Mouse (Mus musculus) liver, postnatal 0 days (tissue): ENCODE measurements around the gene Khk. TPM values are rescaled to one million over a fixed set of nuclear protein-coding genes. Genes with fewer than 3 reads are reported as not detected.

ENCODE experiments used
- ATAC-seq: fragments of 200-750 bp; cut with Nextera tagmentation; 2 replicates; pipeline ENCODE4 v1.8.0; 2017; ENCODE audit warnings: mild to moderate bottlenecking, moderate library complexity
- DNase-seq: peaks from one replicate; pipeline ENCODE4 v3.0.0-alpha.2; 2016
- H3K27ac ChIP-seq: fragments of 300-500 bp; sonication (generic); 2 replicates; pipeline ENCODE4 v1.5.1; 2014; ENCODE audit warnings: antibody characterized with exemption, moderate library complexity, mild to moderate bottlenecking, low read depth
- H3K27me3 ChIP-seq: fragments of 300-500 bp; sonication (generic); 2 replicates; pipeline ENCODE4 v1.6.1; 2014; ENCODE audit warnings: low read length, control low read depth, mixed read lengths; ENCODE audit not compliant: insufficient read depth
- H3K36me3 ChIP-seq: fragments of 300-500 bp; sonication (generic); replicated peaks from 2 replicates; pipeline ENCODE4 v1.6.1; 2014; ENCODE audit warnings: mild to moderate bottlenecking, control low read depth, low read length, moderate library complexity, mixed read lengths; ENCODE audit not compliant: insufficient read depth
- H3K4me1 ChIP-seq: fragments of 300-500 bp; sonication (generic); 2 replicates; pipeline ENCODE4 v1.6.1; 2014; ENCODE audit warnings: antibody characterized with exemption, mild to moderate bottlenecking, control low read depth; ENCODE audit not compliant: insufficient read depth
- H3K4me2 ChIP-seq: fragments of 300-500 bp; sonication (generic); 2 replicates; pipeline ENCODE4 v1.6.1; 2014; ENCODE audit warnings: low read depth, mild to moderate bottlenecking, low read length, moderate library complexity, mixed read lengths
- H3K4me3 ChIP-seq: fragments of 300-500 bp; sonication (generic); 2 replicates; pipeline ENCODE4 v1.5.1; 2014; ENCODE audit warnings: low read depth, low read length
- H3K9ac ChIP-seq: fragments of 300-500 bp; sonication (generic); replicated peaks from 2 replicates; pipeline ENCODE4 v1.6.1; 2014; ENCODE audit warnings: mild to moderate bottlenecking, moderate library complexity
- H3K9me3 ChIP-seq: fragments of 300-500 bp; sonication (generic); 2 replicates; pipeline ENCODE4 v1.6.1; 2016; ENCODE audit warnings: mild to moderate bottlenecking, control low read depth, low read length, mixed read lengths
- CTCF ChIP-seq: sonication (generic); IDR thresholded peaks from 2 replicates; pipeline ENCODE4 v1.5.1; 2016; ENCODE audit warnings: antibody characterized with exemption, low read depth
- EP300 ChIP-seq: IDR thresholded peaks from 2 replicates; pipeline ENCODE4 v1.6.1; 2016; ENCODE audit warnings: antibody characterized with exemption, low read depth, mild to moderate bottlenecking
- WGBS: fragments of 180-500 bp; shearing (Covaris S2); extraction: QIAGEN DNeasy Blood & Tissue Kit; methylation state at CpG from one replicate; pipeline ENCODE4 v1.1.7; 2014; ENCODE audit not compliant: insufficient replicate concordance; 5-methylcytosine and 5-hydroxymethylcytosine counted together
- polyA plus RNA-seq: library from polyadenylated mRNA; unstranded; fragments of >200 nt; fragmentation: Nextera tagmentation; extraction: Ambion mirVana; gene quantifications from 2 replicates; pipeline ENCODE4 v1.2.1, GENCODE M21; 2015

Khk gene
- polyA plus RNA-seq, 1 experiment from 2014 or later = 56.9 TPM

GRCm38 (mm10) chr5:30920621-30921020, 610 bp upstream of the Khk start:
- no peaks in the 10 kb centered on the region for H3K27me3 ChIP-seq
- WGBS = 69% methylated on average over 19 of the region's 19 CpGs
- H3K9ac ChIP-seq = no peak overlapping the region
- H3K36me3 ChIP-seq = peaks cover 11% of the 10 kb centered on the region
- H3K9me3 ChIP-seq = no peaks in the 10 kb centered on the region
- no peak for TF ChIP-seq CTCF
- H3K4me3 ChIP-seq = 0 out of 2 replicates have a peak overlapping the region, but pooled peaks have one; percentile 69
- DNase-seq (no peak), ATAC-seq (no peak)
- peak overlapping the region; percentile 88; the same call in 1 of the 2 replicates for H3K27ac ChIP-seq
- H3K4me2 ChIP-seq = peak overlapping the region; percentile 92
- peaks cover 41% of the 10 kb centered on the region for H3K4me1 ChIP-seq

- H3K9ac ChIP-seq = peak overlapping the region; percentile 74
- H3K4me1 ChIP-seq = peaks cover 34% of the 10 kb centered on the region
- H3K27ac ChIP-seq = peak overlapping the region; percentile 88; the same call in 1 of the 2 replicates
- no peaks in the 10 kb centered on the region for H3K9me3 ChIP-seq
- H3K36me3 ChIP-seq = peaks cover 11% of the 10 kb centered on the region
- ATAC-seq = no peak
- 42% methylated on average over 10 of the region's 10 CpGs for WGBS
- no peaks in the 10 kb centered on the region for H3K27me3 ChIP-seq
- no peak for DNase-seq
- peak overlapping the region; percentile 92 for H3K4me2 ChIP-seq
- peak overlapping the region; percentile 69 for H3K4me3 ChIP-seq
- TF ChIP-seq EP300 = no peak
- TF ChIP-seq CTCF = no peak
These were observed 1.4 kb downstream of the Khk start for GRCm38 (mm10) chr5:30922581-30923041.

GRCm38 (mm10) chr5:30923119-30923518, 1.9 kb downstream of the Khk start:
- no peaks in the 10 kb centered on the region for H3K9me3 ChIP-seq
- H3K27me3 ChIP-seq = no peaks in the 10 kb centered on the region
- TF ChIP-seq CTCF (no peak), EP300 (no peak)
- DNase-seq (no peak), ATAC-seq (no peak)
- H3K4me3 ChIP-seq = peak overlapping the region; percentile 69
- H3K4me1 ChIP-seq = peaks cover 34% of the 10 kb centered on the region
- peaks cover 8% of the 10 kb centered on the region for H3K36me3 ChIP-seq
- 63% methylated on average over 6 of the region's 6 CpGs for WGBS
- peak overlapping the region; percentile 74 for H3K9ac ChIP-seq
- H3K27ac ChIP-seq = no peak overlapping the region
- peak overlapping the region; percentile 92 for H3K4me2 ChIP-seq

GRCm38 (mm10) chr5:30924614-30925013, 3.4 kb downstream of the Khk start:
- ATAC-seq = no peak

GRCm38 (mm10) chr5:30925217-30925616, 4.0 kb downstream of the Khk start:
- Histone ChIP-seq H3K27ac (no peak overlapping the region), H3K27me3 (no peaks in the 10 kb centered on the region), H3K36me3 (peaks cover 4% of the 10 kb centered on the region), H3K4me3 (no peak overlapping the region), H3K9ac (no peak overlapping the region), H3K9me3 (no peaks in the 10 kb centered on the region), H3K4me2 (no peak overlapping the region), H3K4me1 (peaks cover 29% of the 10 kb centered on the region)
- WGBS = 94% methylated on average over 5 of the region's 5 CpGs
- TF ChIP-seq EP300 (no peak), CTCF (no peak)
- ATAC-seq (no peak), DNase-seq (no peak)

More at GRCm38 (mm10) chr5:30924614-30925013, 3.4 kb downstream of the Khk start:
- H3K9ac ChIP-seq = no peak overlapping the region
- peaks cover 34% of the 10 kb centered on the region for H3K4me1 ChIP-seq
- H3K4me2 ChIP-seq = no peak overlapping the region
- no peaks in the 10 kb centered on the region for H3K27me3 ChIP-seq
- H3K9me3 ChIP-seq = no peaks in the 10 kb centered on the region
- TF ChIP-seq CTCF (no peak), EP300 (no peak)
- 82% methylated on average over 8 of the region's 8 CpGs for WGBS
- H3K4me3 ChIP-seq = no peak overlapping the region
- no peak for DNase-seq
- H3K27ac ChIP-seq = no peak overlapping the region
- H3K36me3 ChIP-seq = peaks cover 8% of the 10 kb centered on the region

DNA sequence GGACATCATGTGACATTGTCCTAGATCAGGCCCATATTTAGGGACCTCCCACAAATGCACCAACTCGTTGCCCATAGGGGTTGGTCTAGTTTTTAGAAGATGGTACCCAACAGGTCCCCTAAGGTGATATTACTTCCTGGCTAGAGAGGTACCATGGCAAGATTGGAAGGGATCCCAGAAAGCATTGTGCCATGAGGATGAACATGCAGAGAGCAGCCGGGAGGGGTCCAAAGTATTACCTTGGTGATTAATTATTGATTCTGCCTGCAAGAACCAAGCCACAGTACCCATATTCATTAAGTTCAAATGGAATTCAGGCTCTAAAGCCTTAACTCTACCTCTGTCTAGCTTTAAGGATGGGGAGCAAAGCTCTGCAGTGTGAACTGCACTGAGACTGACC, 4.8 kb downstream of the Khk start:
- 71% methylated on average over 2 of the region's 2 CpGs for WGBS
- Histone ChIP-seq H3K9me3 (no peaks in the 10 kb centered on the region), H3K27ac (no peak overlapping the region)

More for the DNA sequence above, 4.8 kb downstream of the Khk start:
- peaks cover 21% of the 10 kb centered on the region for H3K4me1 ChIP-seq
- TF ChIP-seq CTCF (no peak), EP300 (no peak)
- no peak overlapping the region for H3K9ac ChIP-seq
- no peak overlapping the region for H3K4me3 ChIP-seq
- no peaks in the 10 kb centered on the region for H3K27me3 ChIP-seq
- DNase-seq = no peak
- peaks cover 6% of the 10 kb centered on the region; the same call in 1 of the 2 replicates for H3K36me3 ChIP-seq
- ATAC-seq = no peak
- no peak overlapping the region for H3K4me2 ChIP-seq
